Comparison of ENCODE assay signal across 21 mouse cellular contexts in genomic region chr11:59513556-59513955, GRCm38 (mm10). TPM values are rescaled to one million over a fixed set of nuclear protein-coding genes. Genes with fewer than 3 reads are reported as not detected.
DNase-seq lines count a peak whose midpoint lies in the region; ATAC-seq and TF ChIP-seq lines count a peak whose summit lies in the region.
"Had no signal": no experiment of that assay in that cellular context is flagged by ENCODE, and none has a peak within 500 bp of the region (broad histone marks: within the 10 kb centered on the region; RNA-seq: fewer than 3 reads in every experiment).

No protein-coding gene starts in this region.

- no peak overlapping the region for H3K4me3 ChIP-seq in heart, embryonic 12.5 days
- no peak overlapping the region for H3K4me3 ChIP-seq in left cerebral cortex, adult 2 months
- H3K4me3 ChIP-seq in forebrain, embryonic 15.5 days: no peak overlapping the region
- H3K4me3 ChIP-seq: erythroblast, embryonic 14.5 days; liver, embryonic 12.5 days; midbrain, embryonic 10.5 days; myocyte had no signal

- no peak overlapping the region for H3K4me2 ChIP-seq in heart, embryonic 12.5 days
- H3K4me2 ChIP-seq in forebrain, embryonic 15.5 days (replicated peaks): no peak overlapping the region
- H3K4me2 ChIP-seq: liver, embryonic 12.5 days had no signal

- no peaks in the 10 kb centered on the region for H3K9me3 ChIP-seq in heart, embryonic 12.5 days (replicated peaks)
- H3K9me3 ChIP-seq in forebrain, embryonic 15.5 days: no peaks in the 10 kb centered on the region
- H3K9me3 ChIP-seq: liver, embryonic 12.5 days; midbrain, embryonic 10.5 days had no signal

- peak overlapping the region; percentile 57 for H3K27ac ChIP-seq in heart, embryonic 12.5 days (ENCODE audit: poor library complexity, severe bottlenecking)
- no peak overlapping the region for H3K27ac ChIP-seq in left cerebral cortex, adult 2 months
- no peak overlapping the region for H3K27ac ChIP-seq in forebrain, embryonic 15.5 days (replicated peaks)
- H3K27ac ChIP-seq: liver, embryonic 12.5 days; midbrain, embryonic 10.5 days had no signal

- peaks cover 8% of the 10 kb centered on the region; the same call in 1 of the 2 replicates for H3K4me1 ChIP-seq in heart, embryonic 12.5 days (replicated peaks)
- H3K4me1 ChIP-seq in forebrain, embryonic 15.5 days: no peaks in the 10 kb centered on the region
- H3K4me1 ChIP-seq: midbrain, embryonic 10.5 days had no signal

- no peaks in the 10 kb centered on the region for H3K27me3 ChIP-seq in heart, embryonic 12.5 days (replicated peaks)
- no peaks in the 10 kb centered on the region for H3K27me3 ChIP-seq in forebrain, embryonic 15.5 days
- H3K27me3 ChIP-seq: liver, embryonic 12.5 days had no signal

- intact Hi-C loops in heart, postnatal 36 days (cut with DNase I): no loop called here
- intact Hi-C loops in left cerebral cortex, adult 2 months (cut with DNase I): no loop called here
- intact Hi-C loops in left cerebral cortex, postnatal 14 days (cut with DNase I): no loop called here

- DNase-seq in heart, postnatal 36 days: no peak
- no peak for DNase-seq in left cerebral cortex, adult 2 months (ENCODE audit: extremely low spot score in 1 of 2, low spot score in 2 of 2)
- no peak for DNase-seq in left cerebral cortex, postnatal 14 days (ENCODE audit: low spot score in 2 of 2)
- DNase-seq in 416B (ENCODE audit: low read depth) (peak; percentile 23), NIH3T3 (ENCODE audit: low read depth) (peak; percentile 35)
- DNase-seq in urinary bladder, adult 2 months (ENCODE audit: low spot score): no peak
- DNase-seq: adrenal gland, postnatal 14 days; cerebellum, adult 11-12 months; cerebellum, postnatal 25 days; kidney, adult 9 months; layer of hippocampus, postnatal 36 days; left cerebral cortex, postnatal 4 days; thymus, postnatal 36 days had no signal

- H3K9ac ChIP-seq in heart, embryonic 12.5 days: no peak overlapping the region
- no peak overlapping the region for H3K9ac ChIP-seq in forebrain, embryonic 15.5 days (replicated peaks)
- H3K9ac ChIP-seq: liver, embryonic 12.5 days had no signal

- peaks cover 3% of the 10 kb centered on the region; the same call in 1 of the 2 replicates for H3K36me3 ChIP-seq in heart, embryonic 12.5 days
- peaks cover 8% of the 10 kb centered on the region for H3K36me3 ChIP-seq in forebrain, embryonic 15.5 days
- H3K36me3 ChIP-seq: liver, embryonic 12.5 days had no signal

- 69% methylated on average over 3 of the region's 3 CpGs for WGBS in heart, embryonic 12.5 days
- 90% methylated on average over 3 of the region's 3 CpGs for WGBS in forebrain, embryonic 15.5 days

- peak; percentile 49 for TF ChIP-seq CTCF in left cerebral cortex, adult 2 months (IDR thresholded peaks at IDR 0.05)

- ATAC-seq in heart, embryonic 12.5 days (ENCODE audit: insufficient number of reproducible peaks, low FRiP score): no peak
- ATAC-seq in forebrain, embryonic 15.5 days (replicated peaks): no peak
- ATAC-seq: activated CD4-positive, CD25-positive, alpha-beta regulatory T cell, adult 4 months; forebrain, embryonic 14.5 days; liver, embryonic 12.5 days had no signal

RNA-seq across cellular contexts. Expression of gene Zkscan17, which starts 13.0 kb away (rescaled TPM):
- 18.1 and 18.4 TPM in 2 replicates for polyA plus RNA-seq in heart, embryonic 12.5 days (2016; fragmentation: Nextera tagmentation; extraction: Ambion mirVana)
- 10 to 100 TPM; 16.4 to 17.4 TPM for total RNA-seq in heart, postnatal 36 days (2021)
- 10 to 100 TPM in 1 of 2 experiments, 1 to 10 TPM in 1; 8.2 to 11.7 TPM for total RNA-seq in left cerebral cortex, adult 2 months (2021)
- 10 to 100 TPM; 12.5 to 14.0 TPM for total RNA-seq in left cerebral cortex, postnatal 14 days (2021)
- 8.3 and 13.8 TPM in 2 replicates for polyA plus RNA-seq in urinary bladder, adult 2 months (2012; rRNA removed)
- polyA plus RNA-seq in forebrain, embryonic 15.5 days (2015; fragmentation: Nextera tagmentation; extraction: Ambion mirVana): 17.2 and 17.8 TPM in 2 replicates

RNA-seq across cellular contexts. Expression of gene Nlrp3, which starts 27.8 kb away (rescaled TPM):
- 0.08 and 0.09 TPM in 2 replicates for polyA plus RNA-seq in heart, embryonic 12.5 days (2016; fragmentation: Nextera tagmentation; extraction: Ambion mirVana)
- 1 to 10 TPM in 1 of 2 experiments, under 1 TPM in 1; 0.42 to 1.0 TPM for total RNA-seq in heart, postnatal 36 days (2021)
- total RNA-seq in left cerebral cortex, adult 2 months (2021): under 1 TPM; 0.72 to 0.88 TPM
- 1 to 10 TPM in 1 of 2 experiments, under 1 TPM in 1; 0.80 to 1.1 TPM for total RNA-seq in left cerebral cortex, postnatal 14 days (2021)
- 0.70 and 0.75 TPM in 2 replicates for polyA plus RNA-seq in urinary bladder, adult 2 months (2012; rRNA removed)
- 0.15 and 0.29 TPM in 2 replicates for polyA plus RNA-seq in forebrain, embryonic 15.5 days (2015; fragmentation: Nextera tagmentation; extraction: Ambion mirVana)
- polyA plus RNA-seq: activated CD4-positive, CD25-positive, alpha-beta regulatory T cell, adult 4 months had no signal

RNA-seq across cellular contexts. Expression of gene Zfp867, which starts 41.3 kb away (rescaled TPM):
- polyA plus RNA-seq in heart, embryonic 12.5 days (2016; fragmentation: Nextera tagmentation; extraction: Ambion mirVana): 5.2 and 6.2 TPM in 2 replicates
- 1 to 10 TPM; 4.4 to 4.7 TPM for total RNA-seq in heart, postnatal 36 days (2021)
- total RNA-seq in left cerebral cortex, adult 2 months (2021): 1 to 10 TPM; 3.3 to 4.8 TPM
- total RNA-seq in left cerebral cortex, postnatal 14 days (2021): 1 to 10 TPM; 3.7 to 3.9 TPM
- polyA plus RNA-seq in urinary bladder, adult 2 months (2012; rRNA removed): 5.6 and 6.2 TPM in 2 replicates
- polyA plus RNA-seq in forebrain, embryonic 15.5 days (2015; fragmentation: Nextera tagmentation; extraction: Ambion mirVana): 14.8 and 15.9 TPM in 2 replicates
- polyA plus RNA-seq: erythroblast, embryonic 14.5 days had no signal

Comparison
In these comparisons a context has a peak if more than half of its experiments do, and no peak if none do; other contexts are left out.
1. DNase-seq: peak in 416B (single experiment) and NIH3T3 (single experiment); none in heart, postnatal 36 days (0 of 2), left cerebral cortex, adult 2 months (0 of 2), left cerebral cortex, postnatal 14 days (0 of 2) and urinary bladder, adult 2 months (single experiment).